Mouse (Mus musculus): ENCODE results near the gene Poc5.

DNA sequence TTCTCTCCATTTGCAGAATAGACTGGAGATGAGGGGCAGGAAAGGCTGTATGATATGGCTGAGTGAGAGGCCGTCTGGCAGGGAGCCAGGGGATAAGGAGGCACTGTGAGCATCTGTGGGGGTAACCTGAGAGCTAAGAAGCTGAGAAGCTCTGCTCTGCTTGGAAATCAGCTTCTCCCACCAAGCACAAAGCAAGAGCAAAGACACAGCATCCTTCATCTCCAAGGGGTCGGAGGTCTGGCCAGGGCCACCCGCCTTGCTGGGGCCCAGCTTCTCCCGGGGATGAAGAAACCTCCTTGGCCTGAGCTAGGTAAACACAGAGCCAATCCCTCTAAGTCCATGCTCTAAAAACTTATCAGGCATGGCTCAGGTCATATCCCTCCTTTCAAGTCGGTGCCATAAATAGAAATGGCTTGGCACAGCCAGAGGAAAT, 46.8 kb downstream of the Poc5 start:
- no peak for TF ChIP-seq CTCF (IDR thresholded peaks at IDR 0.05)
- TF ChIP-seq EP300 (IDR thresholded peaks at IDR 0.05), result no peak
